Mouse (Mus musculus): ENCODE measurements around the gene Lgr6.

DNA sequence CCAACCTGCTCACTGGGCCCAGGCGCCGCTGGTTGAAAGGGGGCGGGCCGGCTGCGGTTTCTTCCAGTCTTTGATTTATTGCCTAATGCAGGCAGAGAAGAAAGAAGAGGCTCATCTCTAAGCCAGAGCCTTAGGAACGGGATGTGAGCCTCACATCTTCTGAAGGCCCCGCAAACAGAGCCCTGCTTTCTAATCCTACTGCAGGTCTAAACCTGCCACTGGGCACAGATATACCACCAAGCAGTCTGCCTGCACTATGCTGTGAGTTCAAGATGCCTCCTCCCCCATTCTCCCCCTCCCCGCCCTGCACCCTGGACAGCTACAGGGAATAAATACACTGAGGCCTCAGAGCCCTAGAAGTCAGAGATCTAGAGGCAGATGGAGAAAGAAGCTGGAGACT is 35.2 kb downstream of the Lgr6 start:
- TF ChIP-seq CTCF (IDR thresholded peaks at IDR 0.05; ENCODE audit: insufficient read depth, low read depth, low read length): no peak
- TF ChIP-seq POLR2A (IDR thresholded peaks at IDR 0.05; ENCODE audit: insufficient read depth, low read depth, low read length): no peak
